Mouse (Mus musculus): ENCODE results near the gene Macrod1. TPM values are rescaled to one million over a fixed set of nuclear protein-coding genes. Genes with fewer than 3 reads are reported as not detected.

Macrod1 gene
- polyA plus RNA-seq, 1 experiment from 2014 or later = 22.1 TPM

Other genes with a start within 250 kb of the Macrod1 start
- gene Rps6ka4, start 216.2 kb upstream of the Macrod1 start, polyA plus RNA-seq (2015; fragmentation: Nextera tagmentation; extraction: Ambion mirVana) = 32.0 and 34.2 TPM in 2 replicates
- 0.80 and 1.8 TPM in 2 replicates for gene Ccdc88b, start 198.6 kb upstream of the Macrod1 start, polyA plus RNA-seq (2015; fragmentation: Nextera tagmentation; extraction: Ambion mirVana)
- gene Trmt112, start 147.1 kb upstream of the Macrod1 start, polyA plus RNA-seq (2015; fragmentation: Nextera tagmentation; extraction: Ambion mirVana) = 137 and 138 TPM in 2 replicates
- 321 and 330 TPM in 2 replicates for gene Prdx5, start 146.7 kb upstream of the Macrod1 start, polyA plus RNA-seq (2015; fragmentation: Nextera tagmentation; extraction: Ambion mirVana)
- gene Esrra, start 135.0 kb upstream of the Macrod1 start, polyA plus RNA-seq (2015; fragmentation: Nextera tagmentation; extraction: Ambion mirVana) = 15.2 and 16.1 TPM in 2 replicates
- 4.0 and 5.1 TPM in 2 replicates for gene Catsperz, start 131.4 kb upstream of the Macrod1 start, polyA plus RNA-seq (2015; fragmentation: Nextera tagmentation; extraction: Ambion mirVana)
- gene Kcnk4, start 122.3 kb upstream of the Macrod1 start, polyA plus RNA-seq (2015; fragmentation: Nextera tagmentation; extraction: Ambion mirVana) = 1.4 and 1.7 TPM in 2 replicates
- 90.3 and 97.9 TPM in 2 replicates for gene Bad, start 114.9 kb upstream of the Macrod1 start, polyA plus RNA-seq (2015; fragmentation: Nextera tagmentation; extraction: Ambion mirVana)
- gene Gpr137, start 114.3 kb upstream of the Macrod1 start, polyA plus RNA-seq (2015; fragmentation: Nextera tagmentation; extraction: Ambion mirVana) = 41.8 and 42.2 TPM in 2 replicates
- gene Ppp1r14b, start 81.8 kb upstream of the Macrod1 start, polyA plus RNA-seq (2015; fragmentation: Nextera tagmentation; extraction: Ambion mirVana) = 224 and 246 TPM in 2 replicates
- 48.2 and 49.1 TPM in 2 replicates for gene Plcb3, start 80.3 kb upstream of the Macrod1 start, polyA plus RNA-seq (2015; fragmentation: Nextera tagmentation; extraction: Ambion mirVana)
- 112 and 119 TPM in 2 replicates for gene Fkbp2, start 76.3 kb upstream of the Macrod1 start, polyA plus RNA-seq (2015; fragmentation: Nextera tagmentation; extraction: Ambion mirVana)
- gene Vegfb, start 69.2 kb upstream of the Macrod1 start, polyA plus RNA-seq (2015; fragmentation: Nextera tagmentation; extraction: Ambion mirVana) = 51.5 and 53.2 TPM in 2 replicates
- gene Dnajc4, start 64.2 kb upstream of the Macrod1 start, polyA plus RNA-seq (2015; fragmentation: Nextera tagmentation; extraction: Ambion mirVana) = 23.9 and 27.9 TPM in 2 replicates
- 22.2 and 24.1 TPM in 2 replicates for gene Nudt22, start 60.7 kb upstream of the Macrod1 start, polyA plus RNA-seq (2015; fragmentation: Nextera tagmentation; extraction: Ambion mirVana)
- 12.5 and 12.7 TPM in 2 replicates for gene Trpt1, start 60.7 kb upstream of the Macrod1 start, polyA plus RNA-seq (2015; fragmentation: Nextera tagmentation; extraction: Ambion mirVana)
- 12.4 and 14.2 TPM in 2 replicates for gene Fermt3, start 37.3 kb upstream of the Macrod1 start, polyA plus RNA-seq (2015; fragmentation: Nextera tagmentation; extraction: Ambion mirVana)
- 228 and 244 TPM in 2 replicates for gene Stip1, start 16.8 kb upstream of the Macrod1 start, polyA plus RNA-seq (2015; fragmentation: Nextera tagmentation; extraction: Ambion mirVana)
- gene Flrt1, start 48.9 kb downstream of the Macrod1 start, polyA plus RNA-seq (2015; fragmentation: Nextera tagmentation; extraction: Ambion mirVana) = 13.5 and 19.2 TPM in 2 replicates
- gene Otub1, start 149.5 kb downstream of the Macrod1 start, polyA plus RNA-seq (2015; fragmentation: Nextera tagmentation; extraction: Ambion mirVana) = 206 and 214 TPM in 2 replicates
- 822 and 870 TPM in 2 replicates for gene Cox8a, start 160.8 kb downstream of the Macrod1 start, polyA plus RNA-seq (2015; fragmentation: Nextera tagmentation; extraction: Ambion mirVana)
- 49.8 and 55.4 TPM in 2 replicates for gene Naa40, start 184.4 kb downstream of the Macrod1 start, polyA plus RNA-seq (2015; fragmentation: Nextera tagmentation; extraction: Ambion mirVana)
- 20.3 and 22.9 TPM in 2 replicates for gene Rcor2, start 210.5 kb downstream of the Macrod1 start, polyA plus RNA-seq (2015; fragmentation: Nextera tagmentation; extraction: Ambion mirVana)

Data from embryonic facial prominence, embryonic 15.5 days (tissue).